Mouse (Mus musculus): Measurements from ENCODE around the gene Uqcr11. TPM values are rescaled to one million over a fixed set of nuclear protein-coding genes. Genes with fewer than 3 reads are reported as not detected.

Uqcr11 gene
- total RNA-seq, 2 experiments from 2014 or later = 520 to 551 TPM

DNA sequence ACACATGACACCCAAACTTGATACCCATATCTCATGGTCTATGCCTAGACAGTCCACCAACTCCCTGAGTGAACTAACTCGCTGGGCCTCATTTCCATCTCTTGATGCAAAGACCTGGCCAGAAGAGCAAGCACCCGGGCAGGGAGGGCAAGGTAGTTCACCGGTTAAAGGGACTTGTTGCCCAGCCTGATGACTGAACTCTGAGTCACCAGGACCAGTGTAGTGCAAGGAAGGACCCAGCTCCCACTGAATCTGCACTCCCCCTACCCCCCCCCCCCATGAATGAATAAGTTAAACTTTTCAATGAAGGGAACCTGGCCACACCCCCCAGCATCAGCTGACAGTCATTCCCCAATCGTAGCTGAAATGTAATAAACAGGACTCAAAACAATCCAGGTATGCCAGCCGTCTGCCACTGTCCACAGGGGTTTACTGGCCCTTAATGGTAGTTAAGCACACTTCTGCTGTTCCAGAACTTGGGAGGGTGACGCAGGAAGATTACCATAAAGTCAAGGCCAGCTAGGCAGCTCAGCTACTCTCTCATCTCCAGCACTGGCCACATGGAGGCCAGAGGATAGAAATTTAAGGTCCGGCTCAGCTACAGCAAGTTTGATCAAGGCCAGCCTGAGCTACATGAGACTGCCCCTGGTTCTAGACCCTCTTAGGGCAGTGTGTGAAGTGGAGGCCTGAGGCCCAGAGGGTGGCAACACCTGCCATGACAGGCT is 23.8 kb downstream of the Uqcr11 start:
- DNase-seq (ENCODE audit: extremely low spot score in 1 of 2, low spot score in 1 of 2) = no peak

DNA sequence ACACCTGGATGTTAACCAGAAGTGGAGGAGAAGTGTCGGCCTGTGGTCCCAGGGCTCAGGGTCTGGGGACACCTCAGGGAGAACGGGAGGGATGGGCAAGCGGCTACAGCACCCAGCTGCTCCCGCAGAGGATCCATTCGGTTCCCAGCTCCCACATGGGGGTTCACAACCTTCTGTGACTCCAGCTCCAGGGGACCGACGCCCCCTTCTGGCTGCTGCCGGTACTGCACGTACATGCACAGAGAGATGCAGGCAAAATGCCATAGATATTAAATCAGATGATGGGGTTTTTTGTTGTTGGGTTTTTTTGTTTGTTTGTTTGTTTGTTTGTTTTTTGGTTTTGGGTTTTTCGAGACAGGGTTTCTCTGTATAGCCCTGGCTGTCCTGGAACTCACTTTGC is 28.9 kb downstream of the Uqcr11 start:
- DNase-seq (ENCODE audit: extremely low spot score in 1 of 2, low spot score in 1 of 2) = no peak

DNA sequence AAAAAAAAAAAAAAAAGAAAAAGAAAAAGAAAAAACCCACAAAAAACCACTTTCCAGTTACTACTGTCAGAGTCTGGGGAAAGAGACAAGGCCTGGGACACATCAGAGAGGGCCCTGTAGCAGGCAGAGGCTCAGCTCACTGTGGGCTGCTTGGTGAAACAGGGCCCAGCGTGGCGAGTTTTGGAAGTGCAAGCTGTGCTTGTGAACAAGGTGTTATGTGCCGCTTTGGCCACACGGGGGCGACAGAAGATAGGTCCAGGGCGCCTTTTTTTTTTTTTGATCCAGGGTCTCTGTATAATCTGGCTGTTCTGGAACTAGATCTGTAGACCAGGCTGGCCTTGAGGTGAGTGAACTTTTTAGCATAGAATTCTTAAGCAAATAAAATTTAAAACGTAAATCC is 30.5 kb downstream of the Uqcr11 start:
- DNase-seq (ENCODE audit: extremely low spot score in 1 of 2, low spot score in 1 of 2) = peak; percentile 81 to 98

DNA sequence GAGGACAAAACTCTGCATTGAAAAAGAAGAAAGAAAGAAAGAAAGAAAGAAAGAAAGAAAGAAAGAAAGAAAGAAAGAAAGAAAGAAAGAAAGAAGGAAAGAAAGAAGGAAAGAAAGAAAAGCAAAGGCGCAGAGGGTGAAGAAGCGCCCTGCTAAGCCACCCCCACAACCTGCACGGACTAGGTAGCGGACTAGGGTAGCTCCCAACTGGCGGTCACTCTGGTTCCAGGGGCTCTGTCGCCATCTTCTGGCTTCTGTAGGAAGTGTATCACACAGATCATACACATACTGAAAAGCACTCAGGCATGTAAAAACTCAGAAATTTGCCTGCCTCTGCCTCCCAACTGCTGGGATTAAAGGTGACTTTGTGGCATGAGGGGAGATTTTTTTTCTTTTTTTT is 32.6 kb downstream of the Uqcr11 start:
- DNase-seq (ENCODE audit: extremely low spot score in 1 of 2, low spot score in 1 of 2) = peak; percentile 44 to 81

DNA sequence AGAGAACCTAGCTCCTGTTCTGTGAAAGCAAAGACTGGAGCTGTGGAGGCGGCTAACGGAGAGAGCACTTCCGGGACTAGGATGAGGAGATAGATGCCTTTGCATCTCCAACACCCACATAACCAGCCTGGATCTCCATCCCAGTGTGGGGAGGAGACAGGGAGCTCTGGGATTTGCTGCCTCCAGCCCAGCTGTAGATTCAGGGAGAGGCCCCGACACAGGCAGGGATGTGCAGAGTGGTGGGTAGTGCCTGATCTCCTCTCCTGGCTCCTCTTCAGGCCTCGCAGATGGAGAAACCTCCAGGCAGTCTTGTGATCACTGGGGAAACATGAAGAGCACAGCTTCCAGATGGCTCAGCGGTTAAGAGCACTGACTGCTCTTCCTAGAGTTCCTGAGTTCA is 33.9 kb downstream of the Uqcr11 start:
- no peak for DNase-seq (ENCODE audit: extremely low spot score in 1 of 2, low spot score in 1 of 2)

DNA sequence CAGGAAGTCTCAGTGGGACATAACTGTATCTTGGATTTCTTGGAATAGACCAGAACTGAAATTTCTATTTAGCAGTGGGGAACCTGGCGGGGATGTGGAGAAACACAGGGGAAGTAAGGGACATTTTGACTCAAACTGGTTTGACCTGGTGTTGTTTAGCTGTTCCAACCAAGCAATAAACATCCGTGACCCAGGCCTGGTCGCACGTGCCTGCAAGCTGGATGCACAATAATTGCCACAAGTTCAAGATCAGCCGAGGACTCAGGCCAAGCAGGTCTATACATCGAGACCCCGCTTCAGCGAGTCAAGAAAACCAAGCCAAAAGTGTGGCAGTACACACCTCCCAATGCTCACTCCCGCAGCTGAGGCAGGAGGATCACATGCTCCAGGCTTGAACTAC is 34.6 kb downstream of the Uqcr11 start:
- DNase-seq (ENCODE audit: extremely low spot score in 1 of 2, low spot score in 1 of 2) = no peak

DNA sequence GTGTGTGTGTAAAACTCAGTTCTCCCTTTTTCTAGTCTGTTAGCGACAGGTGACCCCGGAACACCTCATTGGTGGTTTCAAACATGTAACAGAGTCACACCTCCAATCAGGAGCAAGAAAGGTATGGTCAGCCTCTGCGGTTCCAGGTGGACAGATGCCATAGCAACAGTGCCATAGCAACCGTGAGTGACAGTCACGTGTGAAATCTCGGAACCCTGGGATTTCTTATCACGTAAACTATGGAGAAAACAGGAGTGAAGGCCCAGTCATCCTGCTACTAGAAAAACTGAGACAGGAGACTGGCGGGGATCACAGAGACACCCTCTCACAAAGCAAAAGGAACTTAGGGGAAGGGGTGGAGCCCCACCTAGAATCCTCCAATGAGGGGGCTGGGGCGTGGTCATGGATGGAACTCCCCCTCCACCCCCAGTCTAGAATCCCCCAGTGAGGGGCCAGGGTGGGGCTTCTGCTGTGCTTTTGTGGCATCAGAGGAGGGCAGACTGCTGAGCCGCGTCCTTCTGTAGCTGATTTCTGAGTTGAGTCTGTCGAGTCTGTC is 35.1 kb downstream of the Uqcr11 start:
- no peak for DNase-seq (ENCODE audit: extremely low spot score in 1 of 2, low spot score in 1 of 2)

DNA sequence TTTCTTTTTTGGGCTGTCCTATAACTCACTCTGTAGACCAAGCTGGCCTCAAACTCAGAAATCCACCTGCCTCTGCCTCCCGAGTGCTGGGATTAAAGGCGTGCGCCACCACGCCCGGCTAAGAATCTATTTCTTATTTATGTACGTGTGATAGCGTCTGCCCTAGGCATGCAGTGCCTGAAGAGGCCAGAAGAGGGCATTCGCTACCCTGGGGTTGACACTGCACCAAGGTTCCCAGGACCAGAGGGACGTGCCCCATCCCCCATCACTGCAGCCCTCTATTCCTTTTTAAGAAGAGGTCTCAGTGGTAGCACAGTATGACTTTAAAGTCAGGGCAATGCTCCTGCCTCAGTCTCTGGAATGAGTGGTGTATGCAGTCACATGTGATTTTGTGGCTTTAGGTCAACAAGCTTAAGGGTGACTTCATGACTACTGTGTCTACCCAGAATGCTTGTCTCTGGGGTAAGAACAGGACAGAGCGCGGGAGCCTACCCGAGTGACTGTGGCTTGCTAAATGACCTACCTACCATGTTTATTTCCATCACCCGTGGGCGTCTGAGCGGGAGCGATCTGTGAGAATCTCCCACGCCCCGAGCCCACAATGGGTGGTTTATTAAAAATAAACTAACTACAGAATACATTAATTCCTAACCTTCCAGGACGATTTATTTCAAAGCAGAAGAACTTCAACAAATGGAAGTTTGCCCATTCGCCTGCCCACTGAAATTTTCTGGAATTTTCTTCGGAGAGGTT is 36.5 kb downstream of the Uqcr11 start:
- no peak for DNase-seq (ENCODE audit: extremely low spot score in 1 of 2, low spot score in 1 of 2)

DNA sequence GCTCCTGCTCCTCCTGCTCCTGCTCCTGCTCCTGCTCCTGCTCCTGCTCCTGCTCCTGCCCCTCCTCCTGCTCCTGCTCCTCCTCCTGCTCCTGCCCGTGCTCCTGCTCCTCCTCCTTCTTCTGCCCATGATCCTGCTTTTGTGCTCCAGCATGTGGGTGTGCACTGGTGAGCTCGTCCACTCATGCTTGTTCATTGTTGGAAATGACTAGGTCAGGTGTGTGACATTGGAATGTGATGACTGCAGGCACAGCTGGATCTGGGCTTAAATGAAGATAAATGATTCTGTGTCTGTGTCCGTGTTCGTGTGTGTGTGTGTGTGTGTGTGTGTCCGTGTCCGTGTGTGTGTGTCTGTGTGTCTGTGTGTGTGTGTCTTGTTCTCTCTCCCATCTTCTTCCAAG is 38.2 kb downstream of the Uqcr11 start:
- no peak for DNase-seq (ENCODE audit: extremely low spot score in 1 of 2, low spot score in 1 of 2)

DNA sequence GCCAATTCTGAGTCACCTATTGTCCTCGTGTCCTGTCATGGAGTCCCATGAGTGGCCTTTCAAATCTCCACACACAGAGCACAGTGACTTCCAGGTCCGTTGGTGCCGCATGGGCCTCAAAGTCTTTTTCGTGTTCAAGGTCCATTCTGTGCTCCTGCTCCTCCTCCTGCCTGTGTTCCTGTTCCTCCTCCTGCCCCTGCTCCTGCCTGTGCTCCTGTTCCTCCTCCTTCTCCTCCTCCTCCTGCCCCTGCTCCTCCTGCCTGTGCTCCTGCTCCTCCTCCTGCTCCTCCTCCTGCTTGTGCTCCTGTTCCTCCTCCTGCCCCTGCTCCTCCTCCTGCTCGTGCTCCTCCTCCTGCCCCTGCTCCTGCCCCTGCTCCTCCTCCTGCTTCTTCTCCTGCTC is 38.7 kb downstream of the Uqcr11 start:
- no peak for DNase-seq (ENCODE audit: extremely low spot score in 1 of 2, low spot score in 1 of 2)

DNA sequence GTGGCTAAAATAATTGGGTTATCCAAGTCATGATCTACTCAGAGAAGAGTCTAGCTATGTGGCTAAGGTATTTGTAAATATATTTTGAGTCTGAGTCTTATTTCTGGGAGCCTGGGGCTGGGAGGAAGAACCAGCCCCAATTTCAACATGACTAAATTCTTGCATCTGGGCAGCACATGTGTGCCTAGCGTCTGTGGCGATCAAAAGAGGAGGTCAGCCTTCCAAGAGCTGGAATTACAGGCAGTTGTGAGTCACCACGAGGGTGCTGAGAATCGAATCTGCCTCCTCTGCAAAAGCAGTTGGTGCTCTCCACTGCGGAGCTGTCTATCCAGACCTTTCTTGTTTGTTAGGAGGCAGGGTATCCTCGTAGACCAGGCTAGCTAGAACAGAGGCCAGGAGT is 40.9 kb downstream of the Uqcr11 start:
- no peak for DNase-seq (ENCODE audit: extremely low spot score in 1 of 2, low spot score in 1 of 2)

DNA sequence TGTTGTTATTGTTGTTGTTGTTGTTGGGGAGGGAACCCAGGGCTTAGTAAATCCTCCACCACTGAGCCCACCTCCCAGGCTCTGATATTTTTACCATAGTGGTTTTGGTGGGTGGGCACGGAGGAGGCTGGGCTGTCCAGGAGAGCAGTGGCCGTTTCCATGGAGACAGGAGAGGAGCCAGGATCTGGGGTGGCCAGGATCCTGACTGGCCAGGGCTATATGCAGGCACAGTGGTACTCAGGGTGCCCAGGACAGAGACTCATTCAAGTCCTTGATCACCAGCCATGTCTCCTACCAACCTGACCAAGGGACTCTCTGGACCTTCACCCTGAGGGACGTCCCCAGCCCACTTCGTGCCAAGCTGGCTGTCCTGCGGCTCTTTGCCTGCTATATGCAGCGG is 42.9 kb downstream of the Uqcr11 start:
- no peak for DNase-seq (ENCODE audit: extremely low spot score in 1 of 2, low spot score in 1 of 2)

DNA sequence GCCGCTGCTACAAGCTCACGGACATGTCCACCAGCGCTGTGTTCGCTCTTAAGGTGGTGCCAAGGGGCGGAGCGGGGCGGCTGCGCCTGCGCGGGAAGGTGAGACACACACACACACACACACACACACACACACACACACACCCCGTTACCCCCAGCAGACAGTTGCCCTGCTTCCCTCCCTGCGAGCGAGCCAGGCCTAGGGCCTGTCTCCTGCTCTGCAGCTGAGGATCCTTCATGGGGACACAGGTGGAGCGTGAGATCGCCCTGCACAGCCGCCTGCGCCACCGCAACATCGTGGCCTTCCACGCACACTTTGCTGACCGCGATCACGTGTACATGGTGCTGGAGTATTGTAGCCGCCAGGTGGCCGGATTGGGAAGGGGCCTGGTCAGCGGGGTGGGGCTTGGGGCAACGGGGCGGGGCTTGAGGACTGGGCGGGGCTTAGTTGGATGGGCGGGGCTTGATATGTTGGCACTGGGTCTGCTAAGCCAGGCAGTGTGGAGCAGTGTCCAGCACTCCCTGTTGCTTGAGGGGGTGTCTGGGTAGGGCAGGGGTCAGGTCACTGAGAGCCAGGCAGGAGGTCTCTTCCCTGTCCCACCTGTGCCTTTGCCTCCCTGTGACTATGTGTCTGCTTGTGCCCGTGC is 48.5 kb downstream of the Uqcr11 start:
- no peak for DNase-seq (ENCODE audit: extremely low spot score in 1 of 2, low spot score in 1 of 2)

DNA sequence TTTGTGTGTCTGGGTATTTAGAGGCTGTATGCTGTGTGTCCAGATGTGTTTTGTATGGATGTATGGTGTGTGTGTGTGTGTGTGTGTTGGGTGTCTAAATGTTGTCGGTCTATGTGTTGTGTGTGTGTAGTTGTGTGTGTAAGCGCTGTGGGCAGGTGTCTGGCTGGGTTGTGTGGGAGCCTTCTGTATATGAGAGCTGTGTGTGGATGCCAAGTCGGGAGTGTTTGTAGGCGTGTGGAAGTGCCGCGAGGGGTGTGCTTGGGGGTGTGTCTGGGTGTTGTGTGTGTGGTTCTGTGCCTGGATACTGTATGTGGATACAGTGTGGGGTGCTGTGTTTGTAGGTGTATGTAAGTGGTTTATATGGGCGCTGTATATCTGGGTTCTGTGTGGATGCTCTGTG is 49.3 kb downstream of the Uqcr11 start:
- no peak for DNase-seq (ENCODE audit: extremely low spot score in 1 of 2, low spot score in 1 of 2)

DNA sequence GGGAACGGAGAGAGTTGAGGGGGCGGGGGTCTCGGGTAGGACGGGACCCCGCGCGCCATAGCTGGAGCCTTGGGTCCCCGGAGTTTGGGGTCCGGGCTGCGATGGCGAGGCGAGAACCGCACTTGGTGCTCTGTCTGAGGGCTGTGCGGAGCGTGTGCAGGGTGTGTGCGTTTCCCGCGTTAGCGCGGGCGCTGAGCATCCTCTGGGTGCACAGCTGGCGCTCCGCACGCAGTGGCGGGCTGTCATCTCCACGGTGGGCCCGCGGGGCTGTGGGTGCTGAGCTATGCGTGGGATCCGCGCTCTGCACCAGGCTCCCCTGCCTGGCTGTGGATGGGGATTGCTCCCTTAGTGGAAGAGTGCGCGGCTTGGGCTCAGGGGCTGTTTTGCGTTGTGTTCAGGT is 49.9 kb downstream of the Uqcr11 start:
- no peak for DNase-seq (ENCODE audit: extremely low spot score in 1 of 2, low spot score in 1 of 2)

DNA sequence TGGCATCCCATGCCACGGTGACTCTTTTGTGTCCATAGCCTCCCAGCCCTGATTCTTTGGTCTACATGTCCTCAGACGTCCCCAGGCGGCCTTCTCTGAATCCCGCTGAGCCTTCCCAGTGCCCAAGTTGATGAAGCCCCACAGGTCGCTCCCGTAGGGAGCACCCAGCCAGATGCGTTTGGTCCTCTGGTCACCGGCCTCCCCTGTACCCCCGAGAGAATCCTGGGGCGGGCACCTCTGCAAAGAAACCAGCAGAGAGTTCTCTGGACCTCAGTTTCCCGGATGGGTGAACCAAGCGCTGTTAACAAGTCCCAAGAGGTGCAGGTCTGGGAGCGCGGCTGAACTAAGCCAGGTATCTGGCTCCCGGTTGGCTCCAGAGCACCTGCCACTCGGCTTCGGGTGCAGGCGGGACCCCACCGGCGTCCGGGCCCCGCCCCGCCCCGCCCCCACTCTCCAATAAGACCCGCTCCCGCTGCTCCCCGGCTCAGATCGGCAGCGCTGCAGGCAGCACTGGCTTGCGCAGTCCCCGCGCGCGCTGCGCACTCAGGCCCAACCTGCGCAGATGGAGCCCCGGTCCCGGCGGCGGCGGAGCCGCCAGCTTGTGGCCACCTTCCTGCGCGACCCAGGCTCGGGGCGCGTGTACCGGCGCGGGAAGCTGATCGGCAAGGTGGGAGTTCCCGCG is 50.5 kb downstream of the Uqcr11 start, which contains the start of gene Plk5:
Gene Plk5, plus strand, starts transcription at position 459 of the 682 bp plus-strand sequence.
- DNase-seq (ENCODE audit: extremely low spot score in 1 of 2, low spot score in 1 of 2) = no peak

DNA sequence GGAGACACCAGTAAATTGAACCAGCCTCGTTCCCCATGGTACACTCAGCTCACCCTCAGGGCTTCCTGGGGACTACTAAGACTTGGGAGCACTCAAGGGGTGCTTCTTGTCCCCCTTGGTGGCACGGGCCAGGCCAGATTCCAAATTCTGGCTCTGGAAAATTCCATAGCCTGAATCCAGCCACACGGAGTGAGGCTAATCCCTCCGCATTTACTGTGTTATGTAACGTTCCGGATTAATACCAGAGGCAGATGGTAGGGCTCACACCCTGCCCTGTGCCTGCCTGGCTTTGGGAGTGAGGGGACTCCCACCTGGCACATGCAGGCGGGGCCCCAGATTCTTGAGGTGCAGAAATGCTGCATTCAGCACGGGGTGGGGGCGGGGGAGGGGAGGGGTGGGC is 51.2 kb downstream of the Uqcr11 start:
- no peak for DNase-seq (ENCODE audit: extremely low spot score in 1 of 2, low spot score in 1 of 2)
